Mouse (Mus musculus): Measurements from ENCODE around the gene Psrc1.

The Psrc1 gene

GRCm38 (mm10) chr3:108386186-108386585, 2.5 kb downstream of the Psrc1 start:
- no peak for DNase-seq (ENCODE audit: low spot score)

GRCm38 (mm10) chr3:108389111-108389545, 5.5 kb downstream of the Psrc1 start:
- peak; percentile 93 for DNase-seq (ENCODE audit: low spot score)

GRCm38 (mm10) chr3:108392299-108392698, 8.7 kb downstream of the Psrc1 start:
- DNase-seq (ENCODE audit: low spot score), result no peak

- no peak for DNase-seq (ENCODE audit: low spot score)
Measured at GRCm38 (mm10) chr3:108392793-108393192, 9.2 kb downstream of the Psrc1 start.

- DNase-seq (ENCODE audit: low spot score), result no peak
Measured at GRCm38 (mm10) chr3:108398281-108398680, 14.6 kb downstream of the Psrc1 start.

DNA sequence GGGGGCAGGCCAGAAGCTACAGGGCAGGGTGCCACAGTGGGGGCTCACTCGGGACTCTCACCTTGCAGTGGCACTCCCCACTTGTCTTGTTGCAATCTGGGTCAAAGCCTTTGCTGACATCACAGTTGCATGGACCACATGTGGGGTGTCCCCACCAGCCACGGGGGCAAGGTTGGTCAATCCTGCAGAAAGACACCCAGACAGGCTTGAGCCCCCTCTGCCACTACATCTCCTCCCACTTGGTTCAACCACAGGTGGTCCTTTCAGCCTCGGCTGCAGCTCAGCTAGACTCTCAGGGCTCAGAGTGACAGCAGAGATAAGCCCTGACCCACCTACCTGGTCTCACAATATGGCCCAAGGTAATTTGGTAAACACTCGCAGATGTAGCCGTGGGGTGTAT, 16.8 kb downstream of the Psrc1 start:
- DNase-seq (ENCODE audit: low spot score), result no peak

GRCm38 (mm10) chr3:108401692-108402527, 18.3 kb downstream of the Psrc1 start:
- DNase-seq (ENCODE audit: low spot score), result peak; percentile 78

- DNase-seq (ENCODE audit: low spot score), result no peak
Measured at GRCm38 (mm10) chr3:108402528-108402920, 18.9 kb downstream of the Psrc1 start.

- DNase-seq (ENCODE audit: low spot score), result no peak
Measured at GRCm38 (mm10) chr3:108405536-108406305, 22.1 kb downstream of the Psrc1 start.

- no peak for DNase-seq (ENCODE audit: low spot score)
Measured at GRCm38 (mm10) chr3:108406306-108406885, 22.8 kb downstream of the Psrc1 start.

- DNase-seq (ENCODE audit: low spot score), result no peak
Measured at GRCm38 (mm10) chr3:108408517-108409008, 24.9 kb downstream of the Psrc1 start.

GRCm38 (mm10) chr3:108409656-108410358, 26.2 kb downstream of the Psrc1 start:
- no peak for DNase-seq (ENCODE audit: low spot score)

DNA sequence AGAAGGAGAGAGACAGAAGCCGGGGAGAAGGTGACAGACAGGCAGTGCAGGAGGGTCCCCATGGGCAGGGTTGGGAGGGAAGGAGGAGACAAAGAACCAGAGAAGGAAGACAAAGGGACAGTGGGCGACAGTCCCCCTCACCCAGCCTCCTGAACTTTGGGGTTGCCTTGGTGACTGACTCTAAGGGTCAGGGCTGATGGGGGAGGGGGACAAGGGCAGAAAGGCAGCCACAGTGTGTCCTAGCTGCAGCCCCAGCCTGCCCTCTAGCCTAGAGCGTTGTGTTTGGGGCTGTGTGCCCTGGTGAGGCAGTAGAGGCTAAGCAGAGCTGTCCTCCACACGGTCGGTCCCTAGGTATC, 26.7 kb downstream of the Psrc1 start:
- no peak for DNase-seq (ENCODE audit: low spot score)

GRCm38 (mm10) chr3:108411026-108411753, 27.6 kb downstream of the Psrc1 start:
- no peak for DNase-seq (ENCODE audit: low spot score)

- DNase-seq (ENCODE audit: low spot score), result no peak
Measured at GRCm38 (mm10) chr3:108411754-108412121, 28.1 kb downstream of the Psrc1 start.

GRCm38 (mm10) chr3:108413634-108414360, 30.2 kb downstream of the Psrc1 start:
- no peak for DNase-seq (ENCODE audit: low spot score)

DNA sequence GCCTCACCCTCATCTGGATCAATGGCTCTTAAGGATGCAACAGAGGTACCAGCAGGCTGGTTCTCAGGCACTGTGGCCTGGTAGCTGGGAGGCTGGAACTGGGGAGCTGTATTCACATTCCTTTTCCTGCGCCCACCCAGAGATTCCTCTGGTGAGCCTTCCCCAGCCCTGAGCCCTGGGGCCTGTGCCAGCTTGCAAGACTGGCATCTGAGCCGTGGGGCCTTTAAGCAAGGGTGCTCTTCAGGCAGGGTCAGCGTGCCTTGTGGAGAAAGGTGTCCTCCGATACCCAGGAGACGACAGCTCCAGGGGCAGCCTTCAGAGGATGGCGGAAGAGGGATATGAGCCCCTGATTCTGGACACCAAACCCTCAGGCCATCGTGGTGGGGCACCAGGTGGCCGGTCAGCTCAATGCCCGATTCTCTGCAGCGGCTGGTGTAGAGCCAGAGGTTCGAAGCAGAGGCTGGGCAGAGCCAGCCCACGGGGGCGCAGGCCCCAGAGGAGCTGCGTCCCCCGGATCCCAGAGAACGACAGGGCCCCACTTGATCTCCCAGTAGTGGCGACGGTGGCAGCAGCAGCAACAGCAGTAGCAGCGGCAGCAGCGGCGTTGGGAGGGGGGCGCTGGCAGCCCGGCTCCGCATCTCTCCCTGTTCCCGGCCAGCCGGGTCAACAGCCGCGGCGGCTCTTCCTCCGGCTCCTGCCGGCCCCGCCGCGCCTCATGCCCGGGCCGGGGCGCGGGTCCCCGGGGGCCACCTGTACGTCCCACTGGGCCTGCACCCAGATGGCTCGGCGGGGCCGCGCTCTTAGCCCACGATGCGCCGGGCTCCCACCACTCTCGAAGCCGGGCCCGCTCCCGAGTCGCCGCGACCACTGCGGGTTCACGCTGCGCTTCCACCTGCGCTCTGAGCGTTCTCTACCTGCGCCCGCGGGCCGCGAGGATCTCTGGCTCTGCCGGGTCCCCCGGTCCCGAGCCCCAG, 31.5 kb downstream of the Psrc1 start, which contains the start of gene Celsr2:
TSS of gene Celsr2 (minus strand) at position 696 of the 974 bp plus-strand sequence.
- DNase-seq (ENCODE audit: low spot score), result no peak

- no peak for DNase-seq (ENCODE audit: low spot score)
Measured at GRCm38 (mm10) chr3:108415831-108416223, 32.2 kb downstream of the Psrc1 start.

- no peak for DNase-seq (ENCODE audit: low spot score)
Measured at GRCm38 (mm10) chr3:108423006-108423405, 39.4 kb downstream of the Psrc1 start.

Measured in urinary bladder, postnatal 10 days (tissue).